Mouse (Mus musculus): ENCODE results near the gene Xrcc1. TPM values are rescaled to one million over a fixed set of nuclear protein-coding genes. Genes with fewer than 3 reads are reported as not detected.

Gene Xrcc1
- total and polyA plus RNA-seq, 3 experiments = 81.7 to 148 (median 136) TPM

DNA sequence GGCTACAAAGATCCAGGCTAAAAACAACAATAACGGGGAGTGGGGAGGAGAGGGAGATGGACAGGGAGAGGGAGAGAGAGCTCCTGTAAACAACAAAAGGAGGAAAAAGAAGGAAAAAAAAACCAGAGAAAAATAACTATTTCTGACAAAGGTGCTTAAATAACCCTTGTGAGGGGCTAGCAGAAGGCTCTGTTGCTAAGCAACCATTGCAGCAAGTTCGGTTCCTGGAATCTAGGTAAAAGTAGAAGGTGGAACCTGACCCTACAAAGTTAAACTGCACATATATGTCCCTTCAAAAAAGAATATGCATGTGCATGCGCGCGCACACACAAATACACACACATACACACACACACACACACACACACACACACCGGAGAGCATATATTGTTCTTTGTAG, 46.7 kb downstream of the Xrcc1 start:
- no peak overlapping the region for H3K4me2 ChIP-seq (ENCODE audit: insufficient read depth, low read depth, poor library complexity, severe bottlenecking)
- TF ChIP-seq USF1 (IDR thresholded peaks at IDR 0.05; ENCODE audit: low read depth, low read length) (no peak), JUN (IDR thresholded peaks at IDR 0.05; ENCODE audit: insufficient read depth, low read depth, low read length) (no peak), EP300 (IDR thresholded peaks at IDR 0.05; ENCODE audit: low read length) (no peak), PAX5 (IDR thresholded peaks at IDR 0.05; ENCODE audit: low read length) (no peak), POLR2A (IDR thresholded peaks at IDR 0.05; ENCODE audit: low read depth, low read length) (no peak), MAZ (IDR thresholded peaks at IDR 0.05; ENCODE audit: low read depth, low read length) (no peak), CTCF (conservative IDR thresholded peaks at IDR 0.05 in 1 of 2, IDR thresholded peaks at IDR 0.05 in 1 of 2; ENCODE audit: low read depth in 2 of 2, low read length in 2 of 2) (no peak), CHD1 (IDR thresholded peaks at IDR 0.05; ENCODE audit: low read depth, low read length) (no peak), KAT2A (IDR thresholded peaks at IDR 0.05; ENCODE audit: insufficient replicate concordance, low read length) (no peak), JUND (conservative IDR thresholded peaks at IDR 0.05; ENCODE audit: low read depth, low read length) (no peak), HCFC1 (IDR thresholded peaks at IDR 0.05; ENCODE audit: low read depth, low read length) (no peak), MAX (IDR thresholded peaks at IDR 0.05; ENCODE audit: low read length) (no peak), BHLHE40 (IDR thresholded peaks at IDR 0.05; ENCODE audit: low read depth, low read length) (no peak), RCOR1 (conservative IDR thresholded peaks at IDR 0.05; ENCODE audit: low read depth, low read length) (no peak), ZC3H11A (IDR thresholded peaks at IDR 0.05; ENCODE audit: low read depth, low read length) (no peak), ETS1 (conservative IDR thresholded peaks at IDR 0.05; ENCODE audit: low read depth, low read length) (no peak), E2F4 (IDR thresholded peaks at IDR 0.05; ENCODE audit: insufficient replicate concordance, low read depth, low read length) (no peak)

DNA sequence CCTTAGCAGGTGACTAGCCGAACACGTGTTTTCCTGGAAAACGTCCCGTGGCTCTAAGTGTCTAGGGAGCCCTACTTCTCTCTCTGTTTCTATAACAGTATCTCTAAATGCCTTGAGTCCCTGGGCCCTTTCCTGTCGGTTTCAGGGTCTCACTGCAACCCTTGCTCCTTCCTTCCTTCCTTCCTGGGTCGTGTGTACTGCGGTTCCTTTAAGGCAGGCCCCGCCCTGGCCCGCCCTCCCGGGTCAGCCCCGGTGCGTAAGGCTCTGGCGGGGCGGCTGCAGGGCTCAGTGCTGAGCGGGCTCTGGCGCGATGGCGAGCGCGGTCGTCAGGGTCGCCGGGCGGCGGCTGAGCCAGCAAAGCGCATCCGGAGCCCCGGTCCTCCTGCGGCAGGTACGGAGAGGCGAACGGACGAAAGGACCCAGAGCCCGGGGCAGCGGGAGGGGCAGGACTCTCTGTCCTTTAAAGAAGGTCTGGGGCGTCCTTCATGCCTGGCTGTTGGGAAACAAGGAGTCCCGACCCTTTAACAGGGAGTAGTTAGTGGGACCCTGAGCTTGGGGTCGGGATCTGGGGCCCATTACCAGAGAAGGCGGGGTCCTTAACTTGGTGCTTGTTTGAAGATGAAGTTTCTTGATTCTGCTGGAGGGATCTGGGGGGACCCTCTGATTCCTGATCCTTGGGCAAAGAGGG, 47.7 kb downstream of the Xrcc1 start:
- peak overlapping the region; percentile 44 for H3K9ac ChIP-seq (ENCODE audit: insufficient read depth, low read depth)
- DNase-seq (ENCODE audit: extremely low read depth) = peak; percentile 62
- H3K27me3 ChIP-seq (replicated peaks) = no peaks in the 10 kb centered on the region
- no peak overlapping the region for H3K27ac ChIP-seq (ENCODE audit: insufficient read depth, low read depth)
- dilution Hi-C loops (cut with MboI; ENCODE audit: extremely low pct_ligation_motif_present, extremely low pct_unique_long_range_greater_than_20kb, low sequenced_read_pairs) (no loop called here), in situ Hi-C loops (cut with MboI; ENCODE audit: low pct_ligation_motif_present, low pct_unique_long_range_greater_than_20kb, low sequenced_read_pairs) (loop anchor here (10.0 kb wide), 1 partner anchor 59 kb away; the partner anchor contains the start of gene Irgq)
- H3K9me3 ChIP-seq (replicated peaks; ENCODE audit: low read length) = no peaks in the 10 kb centered on the region
- peak overlapping the region; percentile 58 to 69 (median 66) for H3K4me3 ChIP-seq (replicated peaks in 1 of 3; ENCODE audit: low read depth in 2 of 3, low read length in 2 of 3, poor library complexity in 1 of 3)
- peaks cover 0 to 22% of the 10 kb centered on the region in 2 experiments for H3K36me3 ChIP-seq (replicated peaks in 1 of 2; ENCODE audit: control insufficient read depth in 1 of 2, insufficient read depth in 1 of 2, low read length in 1 of 2)
- peaks cover 6 to 37% of the 10 kb centered on the region in 2 experiments for H3K4me1 ChIP-seq (ENCODE audit: control insufficient read depth in 1 of 2, insufficient read depth in 2 of 2)
- no peaks in the 10 kb centered on the region for H3K79me2 ChIP-seq (replicated peaks; ENCODE audit: control insufficient read depth, extremely low read depth, insufficient read depth, poor library complexity, severe bottlenecking)
- peak overlapping the region; percentile 31 for H3K4me2 ChIP-seq (ENCODE audit: insufficient read depth, low read depth, poor library complexity, severe bottlenecking)
- TF ChIP-seq NELFE (IDR thresholded peaks at IDR 0.05; ENCODE audit: low read depth, low read length) = peak; percentile 60
- TF ChIP-seq POLR2AphosphoS2 (IDR thresholded peaks at IDR 0.05; ENCODE audit: low read depth, low read length) = peak; percentile 32; the same call in 1 of the 2 replicates
- TF ChIP-seq USF1 (IDR thresholded peaks at IDR 0.05; ENCODE audit: low read depth, low read length) = no peak
- no peak for TF ChIP-seq CHD2 (IDR thresholded peaks at IDR 0.05; ENCODE audit: low read length)
- TF ChIP-seq BHLHE40 (IDR thresholded peaks at IDR 0.05; ENCODE audit: low read depth, low read length) = no peak
- TF ChIP-seq E2F4 (IDR thresholded peaks at IDR 0.05; ENCODE audit: insufficient replicate concordance, low read depth, low read length) = no peak
- no peak for TF ChIP-seq ETS1 (conservative IDR thresholded peaks at IDR 0.05; ENCODE audit: low read depth, low read length)
- TF ChIP-seq ELF1 (IDR thresholded peaks at IDR 0.05; ENCODE audit: low read depth, low read length) = peak; percentile 77
- no peak for TF ChIP-seq ZNF384 (IDR thresholded peaks at IDR 0.05; ENCODE audit: low read depth, low read length)
- peak; percentile 61; the same call in 1 of the 2 replicates for TF ChIP-seq ZMIZ1 (IDR thresholded peaks at IDR 0.05; ENCODE audit: low read depth, low read length)
- no peak for TF ChIP-seq GABPA (IDR thresholded peaks at IDR 0.05; ENCODE audit: insufficient replicate concordance, low read depth, low read length)
- TF ChIP-seq JUND (conservative IDR thresholded peaks at IDR 0.05; ENCODE audit: low read depth, low read length) = no peak
- peak; percentile 6; the same call in 1 of the 2 replicates for TF ChIP-seq SMC3 (IDR thresholded peaks at IDR 0.05; ENCODE audit: low read depth, low read length)
- TF ChIP-seq NRF1 (IDR thresholded peaks at IDR 0.05; ENCODE audit: low read depth, low read length) = 0 out of 2 replicates have a peak, but pooled peaks have one; percentile 7
- TF ChIP-seq MAFK (IDR thresholded peaks at IDR 0.05; ENCODE audit: insufficient replicate concordance, low read length) = no peak
- no peak for TF ChIP-seq CTCF (conservative IDR thresholded peaks at IDR 0.05 in 1 of 2, IDR thresholded peaks at IDR 0.05 in 1 of 2; ENCODE audit: low read depth in 2 of 2, low read length in 2 of 2)
- peak; percentile 31; the same call in 1 of the 2 replicates for TF ChIP-seq HCFC1 (IDR thresholded peaks at IDR 0.05; ENCODE audit: low read depth, low read length)
- TF ChIP-seq UBTF (IDR thresholded peaks at IDR 0.05; ENCODE audit: low read depth, low read length) = no peak
- TF ChIP-seq USF2 (conservative IDR thresholded peaks at IDR 0.05; ENCODE audit: low read depth, low read length) = no peak
- peak; percentile 88 for TF ChIP-seq POLR2A (IDR thresholded peaks at IDR 0.05; ENCODE audit: low read depth, low read length)
- TF ChIP-seq PAX5 (IDR thresholded peaks at IDR 0.05; ENCODE audit: low read length) = no peak
- TF ChIP-seq MYC (IDR thresholded peaks at IDR 0.05; ENCODE audit: low read depth, low read length) = no peak

More for the DNA sequence above, 46.7 kb downstream of the Xrcc1 start:
- DNase-seq (ENCODE audit: extremely low read depth) = no peak
- dilution Hi-C loops (cut with MboI; ENCODE audit: extremely low pct_ligation_motif_present, extremely low pct_unique_long_range_greater_than_20kb, low sequenced_read_pairs) = no loop called here
- Histone ChIP-seq H3K4me3 (replicated peaks in 1 of 3; ENCODE audit: low read depth in 2 of 3, low read length in 2 of 3, poor library complexity in 1 of 3) (no peak overlapping the region), H3K4me1 (ENCODE audit: control insufficient read depth in 1 of 2, insufficient read depth in 2 of 2) (peaks cover 6 to 37% of the 10 kb centered on the region in 2 experiments), H3K9me3 (replicated peaks; ENCODE audit: low read length) (no peaks in the 10 kb centered on the region), H3K27ac (ENCODE audit: insufficient read depth, low read depth) (no peak overlapping the region), H3K27me3 (replicated peaks) (no peaks in the 10 kb centered on the region), H3K36me3 (replicated peaks in 1 of 2; ENCODE audit: control insufficient read depth in 1 of 2, insufficient read depth in 1 of 2, low read length in 1 of 2) (peaks cover 0 to 18% of the 10 kb centered on the region in 2 experiments), H3K79me2 (replicated peaks; ENCODE audit: control insufficient read depth, extremely low read depth, insufficient read depth, poor library complexity, severe bottlenecking) (no peaks in the 10 kb centered on the region), H3K9ac (ENCODE audit: insufficient read depth, low read depth) (no peak overlapping the region)
- in situ Hi-C loops (cut with MboI; ENCODE audit: low pct_ligation_motif_present, low pct_unique_long_range_greater_than_20kb, low sequenced_read_pairs) = loop anchor here (10.0 kb wide), 1 partner anchor 58 kb away; the partner anchor contains the start of gene Irgq
